Comparison of ENCODE assay signal across 13 mouse cellular contexts in the genomic region with DNA sequence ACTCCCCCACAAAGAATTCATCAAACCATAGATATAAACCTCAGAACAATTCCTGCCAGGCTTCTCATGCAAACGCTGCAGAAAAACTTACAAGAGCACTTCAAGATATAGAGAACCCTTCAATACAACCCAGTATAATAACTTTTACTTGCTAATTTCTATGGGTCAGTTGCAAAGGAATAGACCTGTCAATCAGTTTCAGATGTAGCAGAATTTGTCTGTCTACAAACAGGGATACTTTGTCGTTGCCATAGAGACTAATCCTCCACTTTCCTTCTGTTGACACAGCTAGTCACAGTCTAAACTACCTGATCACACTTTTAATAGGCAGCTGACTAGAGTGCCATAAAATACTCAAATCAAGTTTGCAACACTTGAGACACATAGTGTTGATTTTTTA.
DNase-seq lines count a peak whose midpoint lies in the region; ATAC-seq and TF ChIP-seq lines count a peak whose summit lies in the region.
"Had no signal": no experiment of that assay in that cellular context is flagged by ENCODE, and none has a peak within 500 bp of the region (broad histone marks: within the 10 kb centered on the region; RNA-seq: fewer than 3 reads in every experiment).

No protein-coding gene starts in this region.

- peak; percentile 95 for ATAC-seq in midbrain, embryonic 11.5 days (ENCODE audit: low FRiP score)
- no peak for ATAC-seq in midbrain, postnatal 0 days (ENCODE audit: low FRiP score)
- peak; percentile 92 for ATAC-seq in forebrain, embryonic 13.5 days
- ATAC-seq in hindbrain, postnatal 0 days, result no peak
- ATAC-seq: inflammation-experienced regulatory T-cells, adult 6 months; liver, postnatal 0 days had no signal

- no peaks in the 10 kb centered on the region for H3K27me3 ChIP-seq in midbrain, embryonic 11.5 days (ENCODE audit: control insufficient read depth, insufficient read depth, low read length)
- no peaks in the 10 kb centered on the region; the same call in 1 of the 2 replicates for H3K27me3 ChIP-seq in midbrain, postnatal 0 days (ENCODE audit: insufficient read depth, low read length)
- H3K27me3 ChIP-seq in forebrain, embryonic 13.5 days, result no peaks in the 10 kb centered on the region
- no peaks in the 10 kb centered on the region for H3K27me3 ChIP-seq in hindbrain, postnatal 0 days (ENCODE audit: insufficient read depth, low read length)

- no peak overlapping the region for H3K4me3 ChIP-seq in midbrain, embryonic 11.5 days (ENCODE audit: low read depth, low read length)
- no peak overlapping the region for H3K4me3 ChIP-seq in midbrain, postnatal 0 days (ENCODE audit: low read depth, low read length)
- no peak overlapping the region for H3K4me3 ChIP-seq in forebrain, embryonic 13.5 days
- H3K4me3 ChIP-seq in hindbrain, postnatal 0 days (ENCODE audit: low read length), result no peak overlapping the region

- TF ChIP-seq CTCF in midbrain, postnatal 0 days (IDR thresholded peaks at IDR 0.05), result no peak
- TF ChIP-seq CTCF in hindbrain, postnatal 0 days (IDR thresholded peaks at IDR 0.05; ENCODE audit: low read depth), result no peak

- no peaks in the 10 kb centered on the region for H3K9me3 ChIP-seq in midbrain, embryonic 11.5 days (ENCODE audit: control insufficient read depth, low read length)
- no peaks in the 10 kb centered on the region for H3K9me3 ChIP-seq in midbrain, postnatal 0 days (ENCODE audit: low read length)
- H3K9me3 ChIP-seq in forebrain, embryonic 13.5 days (replicated peaks), result no peaks in the 10 kb centered on the region
- no peaks in the 10 kb centered on the region for H3K9me3 ChIP-seq in hindbrain, postnatal 0 days (ENCODE audit: low read length)

- H3K27ac ChIP-seq in midbrain, embryonic 11.5 days (ENCODE audit: low read depth, low read length), result no peak overlapping the region
- H3K27ac ChIP-seq in midbrain, postnatal 0 days (ENCODE audit: low read depth, low read length), result no peak overlapping the region
- no peak overlapping the region for H3K27ac ChIP-seq in forebrain, embryonic 13.5 days
- no peak overlapping the region for H3K27ac ChIP-seq in hindbrain, postnatal 0 days

- DNase-seq in midbrain, embryonic 11.5 days (ENCODE audit: low spot score, missing footprints), result peak; percentile 96
- DNase-seq in midbrain, postnatal 0 days (ENCODE audit: low spot score), result no peak
- DNase-seq in hindbrain, postnatal 0 days (ENCODE audit: low spot score), result peak; percentile 6
- no peak for DNase-seq in layer of hippocampus, adult 18-20 months (ENCODE audit: low spot score in 2 of 2)
- no peak for DNase-seq in MN1 (ENCODE audit: low spot score)
- no peak for DNase-seq in spleen, postnatal 4 days (ENCODE audit: low spot score in 2 of 2)
- DNase-seq: cerebellum, postnatal 36 days; heart, adult 11 months; liver, postnatal 0 days; lung, postnatal 36 days; thymus, postnatal 36 days had no signal

- H3K4me1 ChIP-seq in midbrain, embryonic 11.5 days (ENCODE audit: control insufficient read depth, insufficient read depth, low read length), result no peaks in the 10 kb centered on the region
- no peaks in the 10 kb centered on the region for H3K4me1 ChIP-seq in midbrain, postnatal 0 days (ENCODE audit: insufficient read depth, low read length)
- H3K4me1 ChIP-seq in forebrain, embryonic 13.5 days, result peaks cover 5% of the 10 kb centered on the region; the same call in 1 of the 2 replicates
- no peaks in the 10 kb centered on the region for H3K4me1 ChIP-seq in hindbrain, postnatal 0 days (ENCODE audit: insufficient read depth, low read length)

- H3K4me2 ChIP-seq in midbrain, embryonic 11.5 days, result no peak overlapping the region
- no peak overlapping the region for H3K4me2 ChIP-seq in midbrain, postnatal 0 days (ENCODE audit: low read depth, low read length, poor library complexity, severe bottlenecking)
- peak overlapping the region; percentile 4; the same call in 1 of the 2 replicates for H3K4me2 ChIP-seq in forebrain, embryonic 13.5 days
- H3K4me2 ChIP-seq in hindbrain, postnatal 0 days (ENCODE audit: low read depth, low read length), result no peak overlapping the region

- H3K9ac ChIP-seq in midbrain, embryonic 11.5 days (ENCODE audit: low read length), result no peak overlapping the region
- no peak overlapping the region for H3K9ac ChIP-seq in midbrain, postnatal 0 days (replicated peaks; ENCODE audit: low read length, poor library complexity, severe bottlenecking)
- no peak overlapping the region for H3K9ac ChIP-seq in forebrain, embryonic 13.5 days
- no peak overlapping the region for H3K9ac ChIP-seq in hindbrain, postnatal 0 days (replicated peaks; ENCODE audit: low read length)
- H3K9ac ChIP-seq: liver, postnatal 0 days had no signal

- H3K36me3 ChIP-seq in midbrain, embryonic 11.5 days (ENCODE audit: control insufficient read depth, insufficient read depth, low read length), result no peaks in the 10 kb centered on the region
- H3K36me3 ChIP-seq in midbrain, postnatal 0 days (ENCODE audit: insufficient read depth, low read length), result no peaks in the 10 kb centered on the region
- no peaks in the 10 kb centered on the region for H3K36me3 ChIP-seq in forebrain, embryonic 13.5 days (ENCODE audit: poor library complexity, severe bottlenecking)
- H3K36me3 ChIP-seq in hindbrain, postnatal 0 days (ENCODE audit: insufficient read depth, low read length), result no peaks in the 10 kb centered on the region

- WGBS in midbrain, embryonic 11.5 days, result 4% methylated on average over 2 of the region's 2 CpGs
- WGBS in midbrain, postnatal 0 days, result 7% methylated on average over 2 of the region's 2 CpGs
- 0% methylated on average over 2 of the region's 2 CpGs for WGBS in forebrain, embryonic 13.5 days
- 21% methylated on average over 2 of the region's 2 CpGs for WGBS in hindbrain, postnatal 0 days

Comparison
In these comparisons a context has a peak if more than half of its experiments do, and no peak if none do; other contexts are left out.
1. ATAC-seq: peak in midbrain, embryonic 11.5 days (single experiment) and forebrain, embryonic 13.5 days (single experiment); none in midbrain, postnatal 0 days (single experiment) and hindbrain, postnatal 0 days (single experiment).
2. DNase-seq: peak in midbrain, embryonic 11.5 days (single experiment) and hindbrain, postnatal 0 days (single experiment); none in midbrain, postnatal 0 days (single experiment), layer of hippocampus, adult 18-20 months (0 of 2), MN1 (single experiment) and spleen, postnatal 4 days (0 of 2).